Mouse (Mus musculus): ENCODE measurements around the gene Gmds.

Gene Gmds

DNA sequence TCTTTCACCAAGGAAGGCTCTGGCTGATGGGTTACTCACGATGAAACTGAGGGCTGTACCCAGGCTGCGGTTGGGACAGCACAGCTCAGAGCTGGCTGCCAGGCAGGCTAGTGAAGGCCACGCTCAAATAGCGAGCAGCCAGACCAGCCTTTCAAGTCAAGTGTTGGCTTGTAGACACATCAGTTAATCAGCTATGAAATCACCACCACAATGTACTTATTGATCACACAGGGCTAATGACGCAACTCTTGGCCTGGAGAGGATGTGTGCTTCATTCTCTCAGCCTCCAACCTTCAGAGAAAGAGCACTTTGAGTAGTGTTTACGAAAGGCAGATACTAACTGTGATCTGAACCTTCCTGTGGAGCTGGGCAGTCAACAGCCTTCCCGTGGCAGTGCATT lies 383.4 kb downstream of the Gmds start:
- no peak for DNase-seq (ENCODE audit: low spot score)

DNA sequence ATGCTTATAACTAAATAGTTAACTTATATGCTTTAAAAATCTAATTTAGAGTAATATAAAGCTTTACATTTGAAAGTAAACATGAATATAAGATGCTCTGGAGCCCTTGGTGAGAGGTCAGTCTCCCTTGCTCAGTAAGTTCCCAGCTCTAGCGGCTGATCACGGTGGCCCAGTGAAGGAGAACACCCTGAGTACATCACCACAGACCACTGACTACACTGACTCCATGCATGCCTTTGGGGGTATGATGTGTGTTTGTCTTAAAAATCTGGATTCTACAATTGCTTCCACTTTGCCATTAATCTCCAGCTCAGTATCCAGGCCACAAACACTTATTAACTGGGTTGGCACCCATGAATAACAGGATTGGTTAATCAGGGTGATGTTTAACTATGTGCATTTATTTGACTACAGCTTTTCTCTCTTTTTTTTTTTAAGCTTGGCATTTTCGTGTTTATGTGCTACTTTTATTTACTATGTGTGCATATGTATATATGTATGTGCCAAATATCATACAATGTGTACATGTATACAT lies 393.8 kb downstream of the Gmds start:
- no peak for DNase-seq (ENCODE audit: low spot score)

DNA sequence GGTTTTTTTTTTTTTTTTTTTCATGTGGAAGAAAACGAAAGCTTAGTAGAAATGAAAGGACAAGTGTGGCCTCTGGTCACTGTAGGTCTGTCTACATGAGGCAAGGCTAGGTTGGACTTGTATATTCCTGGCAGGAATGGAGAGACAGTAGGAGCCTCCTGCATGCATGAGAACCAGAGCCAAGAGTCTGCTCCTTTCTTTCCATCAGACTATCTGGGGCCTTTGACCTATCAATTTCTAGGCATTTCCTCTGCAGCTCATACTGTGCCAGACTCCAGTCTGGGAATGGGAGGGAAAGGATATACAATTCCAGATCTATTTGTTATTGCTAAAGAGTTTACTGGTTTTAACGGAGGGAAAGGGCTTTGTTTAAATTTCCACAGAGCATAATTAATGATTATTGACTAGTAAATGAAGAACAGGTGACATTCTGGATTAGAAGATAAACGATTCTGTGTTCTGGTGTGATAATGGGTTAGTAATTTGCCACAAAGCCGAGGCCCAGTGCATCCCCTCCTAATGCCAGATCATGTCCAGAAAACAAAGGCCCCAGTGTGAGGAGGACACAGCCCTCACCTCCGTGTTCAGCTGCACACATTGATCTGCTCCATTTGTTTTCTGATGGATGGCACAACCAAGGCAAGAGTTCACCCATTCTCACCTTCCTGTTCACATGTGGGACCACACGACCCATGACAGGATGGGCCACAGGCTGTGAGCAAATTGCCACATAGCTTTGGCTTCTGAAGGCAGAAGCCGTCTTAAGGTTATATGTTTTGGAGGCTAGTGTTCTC lies 394.9 kb downstream of the Gmds start:
- DNase-seq (ENCODE audit: low spot score) = peak; percentile 9

DNA sequence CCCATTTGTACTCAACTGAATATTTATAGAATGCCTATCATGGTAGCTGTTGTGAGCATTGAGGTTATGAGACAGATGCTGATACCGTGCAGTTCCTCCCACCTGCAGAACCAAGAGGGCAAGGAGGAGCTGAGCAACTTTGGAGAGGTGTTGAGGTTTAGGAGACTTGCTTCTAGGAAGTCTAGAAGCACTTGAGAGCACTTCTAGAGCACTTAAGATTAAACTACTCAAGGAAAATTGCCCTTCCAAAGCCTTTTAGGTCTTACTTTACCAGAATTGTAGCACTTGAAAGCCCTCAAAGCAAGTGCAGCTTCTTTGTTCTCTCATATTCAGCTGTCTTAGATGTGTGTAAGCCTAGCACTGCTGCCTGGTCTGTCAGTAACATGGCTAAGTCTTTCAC lies 409.2 kb downstream of the Gmds start:
- DNase-seq (ENCODE audit: low spot score) = no peak

DNA sequence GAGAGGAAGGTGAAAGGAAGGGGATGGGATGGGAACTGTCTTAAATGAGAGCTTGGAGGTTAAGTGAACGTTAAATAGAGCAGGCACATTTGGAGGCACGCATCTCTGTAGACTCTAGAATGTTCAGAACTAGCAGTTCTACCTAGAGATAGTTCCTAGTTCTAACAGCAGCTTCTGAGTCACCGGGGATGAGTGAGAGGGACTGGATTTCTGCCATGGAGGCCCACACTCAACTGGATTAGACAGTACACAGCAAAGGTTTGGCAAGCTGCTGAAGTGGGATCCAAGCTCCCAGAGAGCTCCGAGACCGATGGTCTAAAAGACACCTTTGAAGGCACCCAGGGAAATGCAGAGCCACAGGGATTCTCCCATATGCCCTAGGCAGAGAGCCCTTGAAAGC lies 411.9 kb downstream of the Gmds start:
- no peak for DNase-seq (ENCODE audit: low spot score)

DNA sequence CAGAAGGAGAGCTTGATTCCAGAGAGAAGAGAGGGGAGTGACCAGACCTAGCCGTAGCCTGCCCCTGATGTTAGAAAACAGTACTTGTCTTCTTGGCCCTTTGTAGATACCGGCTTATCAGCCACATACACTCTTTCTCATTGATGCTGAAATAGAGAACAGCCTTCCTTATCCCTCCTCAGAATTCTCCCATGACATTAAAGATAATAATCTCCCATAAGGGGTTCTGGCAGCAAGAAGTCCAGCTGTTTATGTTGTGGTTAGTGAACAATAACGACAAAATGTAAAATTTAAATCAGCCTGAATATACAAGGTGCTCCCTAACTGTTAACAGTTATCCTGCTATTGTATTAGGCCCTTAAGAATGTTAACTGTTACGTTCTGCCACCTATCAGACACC lies 414.0 kb downstream of the Gmds start:
- DNase-seq (ENCODE audit: low spot score) = no peak

DNA sequence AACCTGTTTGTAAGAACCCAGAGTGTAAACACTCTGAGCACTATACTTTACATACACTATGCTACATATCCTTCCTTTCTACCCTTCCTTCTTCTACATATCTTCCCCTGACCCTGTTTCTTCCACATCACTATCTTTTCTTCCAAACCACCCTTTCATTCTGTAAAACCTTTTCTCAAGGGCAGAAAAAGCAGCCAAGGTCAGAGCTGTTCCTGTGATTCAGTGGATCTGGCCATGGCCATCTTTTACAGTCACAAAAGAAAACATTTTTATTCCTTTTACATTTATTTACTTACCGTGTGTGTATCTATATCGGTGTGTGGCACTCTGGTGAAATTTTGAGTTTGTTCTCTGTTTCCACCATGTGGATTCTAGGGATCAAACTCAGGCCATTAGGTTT lies 418.8 kb downstream of the Gmds start:
- no peak for DNase-seq (ENCODE audit: low spot score)

DNA sequence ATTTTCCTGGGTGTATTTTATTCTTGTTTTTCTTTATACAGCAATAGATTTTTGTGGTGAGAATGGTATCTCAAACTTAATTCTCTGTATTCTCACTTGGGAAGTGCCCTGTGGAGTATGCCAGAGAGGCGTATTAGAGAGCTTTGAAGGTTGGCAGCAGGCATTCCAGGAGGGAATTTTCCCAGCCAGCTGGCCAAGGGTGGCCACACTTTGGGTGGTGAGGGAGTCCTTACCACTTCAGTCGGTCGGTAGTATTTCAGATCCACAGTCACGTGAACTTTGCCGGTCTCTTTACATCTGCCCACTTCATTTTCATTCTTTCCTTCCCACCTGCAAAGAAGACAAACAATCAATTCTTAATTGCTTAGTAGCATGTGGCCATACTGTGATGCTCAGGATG lies 421.2 kb downstream of the Gmds start:
- DNase-seq (ENCODE audit: low spot score) = no peak

DNA sequence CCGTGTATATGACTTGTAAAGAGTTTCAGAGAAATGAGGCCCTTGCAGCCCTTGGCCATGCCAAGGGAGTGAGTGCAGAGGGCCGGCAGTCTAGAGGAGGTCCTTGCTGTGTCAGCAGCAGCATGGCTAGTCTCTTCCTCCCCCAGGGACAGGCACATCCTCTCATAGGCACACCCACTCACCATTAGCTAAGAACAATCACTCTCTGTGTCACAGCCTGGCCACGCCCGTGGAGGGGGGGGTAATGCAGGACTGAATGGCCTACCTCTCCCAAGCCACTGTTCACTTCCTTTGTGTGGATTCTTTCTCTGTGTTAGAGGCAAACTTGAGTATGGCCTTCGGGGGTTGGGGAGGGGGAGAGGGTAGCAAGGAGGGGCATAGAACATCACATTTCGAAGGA lies 422.8 kb downstream of the Gmds start:
- no peak for DNase-seq (ENCODE audit: low spot score)

DNA sequence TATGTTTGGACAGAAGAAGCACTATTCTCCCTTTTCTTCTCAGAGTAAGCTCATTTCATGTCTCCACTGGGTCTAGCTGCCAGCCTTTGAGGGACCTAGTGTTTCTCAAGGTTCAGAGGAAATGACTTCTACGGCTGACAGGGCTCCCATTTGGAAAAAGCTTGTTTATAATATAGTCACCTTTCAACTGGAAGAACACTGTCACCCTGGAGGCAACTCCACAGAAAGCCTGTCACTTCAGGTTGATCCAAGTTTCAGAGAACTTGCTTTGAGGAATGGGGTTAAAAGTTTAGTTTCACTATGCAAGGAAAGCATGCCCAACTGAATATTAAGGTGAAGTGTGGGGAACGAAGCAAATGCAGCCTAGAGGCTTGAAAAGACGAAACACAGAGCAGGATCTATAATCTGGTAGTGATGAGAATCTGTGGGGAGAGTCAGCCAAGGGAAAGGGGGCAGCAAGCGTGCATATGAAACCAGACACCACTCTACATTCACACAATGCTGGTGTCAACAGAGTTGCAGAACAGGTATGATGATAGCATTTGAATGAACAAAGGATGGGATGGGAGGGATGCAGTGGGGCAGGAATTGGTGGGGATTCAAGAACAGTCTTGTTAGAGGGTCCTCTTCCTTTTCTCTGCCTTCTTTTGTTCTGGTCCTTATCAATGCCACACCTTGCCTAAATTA lies 423.5 kb downstream of the Gmds start:
- DNase-seq (ENCODE audit: low spot score) = peak; percentile 16

DNA sequence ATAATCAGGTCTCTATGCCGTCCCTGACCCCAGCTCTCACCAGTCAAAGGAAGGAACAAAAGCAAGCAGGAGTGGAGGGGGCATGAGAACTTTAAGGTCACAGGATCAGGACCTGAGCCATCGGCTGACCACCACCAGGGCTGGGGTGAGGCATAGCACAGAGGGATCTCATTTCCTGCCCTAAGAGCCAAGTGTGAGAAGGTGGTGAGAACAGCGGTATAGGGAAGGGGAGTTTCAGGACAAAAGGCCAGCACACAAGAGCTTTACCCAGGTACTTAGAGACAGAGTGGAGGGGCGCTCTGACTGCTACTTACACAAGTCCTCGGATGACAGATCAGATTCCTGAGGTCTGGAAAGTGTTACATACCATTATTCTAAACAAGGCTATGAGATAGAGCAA lies 426.6 kb downstream of the Gmds start:
- DNase-seq (ENCODE audit: low spot score) = no peak

DNA sequence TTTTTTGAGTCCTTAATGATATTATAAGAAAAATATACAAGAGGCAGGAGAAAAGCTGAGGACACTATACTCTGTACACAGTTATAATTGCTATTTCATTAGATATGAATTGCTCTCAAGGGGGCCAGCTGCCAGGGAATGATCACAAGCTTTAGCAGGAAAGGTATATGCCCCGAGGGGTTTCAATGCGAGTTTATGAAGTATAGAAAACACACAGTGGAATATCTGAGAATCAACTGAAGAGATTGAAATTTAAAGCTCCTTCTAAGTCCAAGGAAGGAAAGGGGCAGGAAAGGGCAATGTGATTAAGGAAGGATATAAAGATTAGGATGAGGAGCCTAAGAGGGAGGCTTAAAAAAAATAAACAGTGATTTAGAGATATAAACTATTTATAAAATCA lies 427.2 kb downstream of the Gmds start:
- no peak for DNase-seq (ENCODE audit: low spot score)

DNA sequence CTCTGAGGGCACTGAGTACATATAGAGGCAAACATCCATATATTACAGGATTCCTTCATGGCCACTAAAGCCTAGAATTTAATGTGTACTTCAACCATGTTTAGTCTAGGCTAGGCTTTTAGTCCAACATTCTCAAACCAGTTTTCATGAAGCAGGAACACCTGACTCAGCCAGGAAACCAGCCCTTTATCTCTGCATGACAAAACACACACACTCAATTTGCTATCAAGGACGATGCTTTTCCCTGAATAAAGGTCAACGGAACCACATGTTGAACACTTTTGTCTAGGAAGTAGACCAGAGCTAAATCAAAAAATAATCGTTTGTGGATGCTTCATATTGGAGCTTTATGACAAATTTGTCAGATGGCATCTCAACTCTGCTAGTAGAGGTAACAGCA lies 429.5 kb downstream of the Gmds start:
- no peak for DNase-seq (ENCODE audit: low spot score)

DNA sequence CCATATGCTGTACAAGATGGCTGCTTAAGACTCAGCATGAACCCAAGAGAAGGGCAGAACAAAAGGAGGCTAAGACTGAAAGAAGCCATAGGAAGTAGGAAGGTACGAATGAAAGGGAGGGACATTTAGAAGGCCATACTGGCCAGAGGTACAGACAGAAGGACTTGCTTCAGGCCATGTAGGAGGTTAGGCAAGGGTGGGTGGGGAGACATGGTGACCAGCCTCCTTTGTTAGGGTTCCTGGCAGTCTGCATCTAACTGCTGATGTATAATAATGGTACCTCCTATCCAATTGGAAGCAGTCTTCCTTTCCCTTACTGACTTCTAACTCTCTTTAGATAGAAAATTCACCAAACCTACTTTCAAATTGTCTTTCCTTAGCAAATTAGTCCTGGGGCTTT lies 432.0 kb downstream of the Gmds start:
- DNase-seq (ENCODE audit: low spot score) = no peak

DNA sequence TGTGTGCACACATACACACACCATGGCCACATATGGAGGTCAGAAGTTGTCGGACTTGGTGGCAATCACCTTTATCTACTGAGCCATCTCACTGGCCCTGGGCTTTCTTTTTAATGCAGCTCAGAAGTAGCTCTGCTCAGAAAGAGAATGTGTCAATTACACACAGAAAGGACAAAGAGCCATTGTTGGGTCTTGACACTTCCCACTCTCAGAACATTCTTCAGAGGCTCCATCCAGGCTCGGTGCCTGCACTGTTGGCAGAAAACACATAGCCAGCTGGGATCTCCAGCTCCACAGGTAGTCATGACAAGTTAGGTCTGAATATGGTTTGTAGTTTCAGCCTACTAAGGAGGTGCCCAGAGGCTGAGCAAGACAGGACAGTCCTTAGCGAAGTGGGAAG lies 438.3 kb downstream of the Gmds start:
- no peak for DNase-seq (ENCODE audit: low spot score)

DNA sequence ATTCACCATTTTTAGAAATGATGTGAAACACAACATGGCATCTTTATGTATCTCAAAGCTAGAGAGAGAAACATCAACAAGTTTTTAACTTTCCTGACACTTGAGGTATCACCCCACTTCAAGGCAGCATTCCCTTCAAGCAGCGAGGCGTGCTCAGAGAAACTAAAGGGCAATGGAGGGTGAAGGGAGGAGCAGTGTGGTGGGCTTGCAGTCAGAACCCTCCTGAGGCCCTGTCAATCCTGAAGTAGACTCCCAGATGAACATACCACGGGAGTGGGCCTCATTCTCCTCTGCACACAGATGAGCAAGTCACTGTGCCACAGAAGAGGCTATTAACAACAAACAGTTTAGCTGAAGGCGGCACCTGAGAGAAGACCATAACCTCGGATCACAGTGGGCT lies 439.1 kb downstream of the Gmds start:
- no peak for DNase-seq (ENCODE audit: low spot score)

DNA sequence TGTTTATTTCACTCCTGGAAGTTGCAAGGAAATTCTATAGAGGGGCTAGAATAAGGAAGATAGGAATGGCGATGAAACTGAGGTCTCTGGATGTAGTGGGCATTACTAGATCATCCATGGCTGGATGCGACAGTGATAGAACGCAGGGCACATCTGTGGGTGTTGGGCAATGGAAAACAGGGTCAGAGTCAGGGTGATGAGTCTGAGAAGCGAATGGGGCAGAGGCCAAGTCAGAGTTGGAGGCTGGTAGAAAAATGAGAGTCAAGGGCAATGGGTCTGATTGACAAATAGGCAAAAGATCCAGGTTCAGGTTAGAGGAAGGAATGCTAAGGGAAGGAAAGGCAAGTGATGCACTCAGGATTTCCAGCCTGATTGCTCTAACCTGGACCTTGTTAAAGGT lies 441.0 kb downstream of the Gmds start:
- DNase-seq (ENCODE audit: low spot score) = peak; percentile 17

DNA sequence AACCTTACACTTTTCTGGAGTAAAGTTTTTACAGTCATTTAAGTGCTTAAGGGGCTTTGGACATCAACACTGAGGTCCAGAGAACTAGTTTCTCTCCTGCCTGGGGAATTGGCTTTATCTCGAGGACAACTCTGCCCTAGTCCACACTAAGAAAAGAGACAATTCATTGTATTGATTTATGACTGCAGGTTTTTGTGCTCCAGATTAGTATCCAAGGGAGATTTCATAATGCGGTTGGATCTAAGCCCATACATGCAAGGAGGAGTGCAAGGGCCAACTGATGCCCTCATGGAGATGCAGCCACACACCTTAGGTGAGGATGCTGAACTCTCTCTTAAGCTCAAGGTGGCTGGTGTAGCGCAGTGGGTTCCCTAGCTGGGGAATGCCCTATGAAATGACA lies 444.0 kb downstream of the Gmds start:
- DNase-seq (ENCODE audit: low spot score) = peak; percentile 20

DNA sequence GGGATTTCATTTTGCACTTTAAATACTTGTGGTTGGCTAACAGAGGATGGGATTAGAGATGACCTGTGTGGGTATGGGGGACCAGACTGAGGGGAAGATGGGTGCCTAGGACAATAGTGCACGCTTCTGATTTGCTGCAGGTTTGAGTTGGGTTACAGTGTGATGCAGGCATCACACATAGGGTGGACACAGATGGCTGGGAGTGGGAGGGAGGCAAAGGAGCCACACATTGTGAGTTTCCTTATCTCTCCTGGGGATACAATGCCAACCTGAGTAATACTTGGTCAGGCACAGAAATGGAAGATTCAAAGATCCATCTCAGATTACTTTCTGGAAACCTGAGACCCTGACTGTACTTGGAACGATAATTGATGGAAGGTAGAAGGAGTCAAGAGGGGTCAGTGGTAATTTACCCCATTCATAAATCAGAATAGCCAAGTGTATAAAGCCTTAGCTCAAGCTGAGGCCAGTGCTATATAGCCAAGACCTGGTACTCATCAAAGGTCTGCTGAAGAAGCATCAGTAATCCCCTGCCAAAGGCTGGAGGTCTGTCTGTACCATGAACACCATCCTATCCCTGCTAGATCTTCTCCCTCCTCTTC lies 445.5 kb downstream of the Gmds start:
- DNase-seq (ENCODE audit: low spot score) = no peak

DNA sequence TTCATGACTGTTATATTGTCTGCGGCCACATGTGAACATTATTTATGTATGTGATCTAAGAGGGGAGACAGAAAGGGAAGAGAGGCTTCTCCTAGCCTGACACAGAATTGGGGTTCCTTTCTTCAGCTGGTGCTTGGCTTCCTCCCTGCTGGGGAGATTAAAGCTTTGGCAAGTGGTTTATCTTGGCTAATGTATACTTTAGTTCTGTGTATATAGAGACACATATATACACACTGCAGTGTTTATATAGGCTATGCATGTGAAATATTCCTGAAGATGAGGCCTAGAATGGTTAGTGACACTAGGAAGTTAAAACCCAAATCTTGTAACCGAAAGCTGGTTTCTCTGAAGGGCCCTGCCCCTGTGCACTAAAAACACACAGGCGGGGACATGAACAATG lies 450.0 kb downstream of the Gmds start:
- DNase-seq (ENCODE audit: low spot score) = no peak

DNA sequence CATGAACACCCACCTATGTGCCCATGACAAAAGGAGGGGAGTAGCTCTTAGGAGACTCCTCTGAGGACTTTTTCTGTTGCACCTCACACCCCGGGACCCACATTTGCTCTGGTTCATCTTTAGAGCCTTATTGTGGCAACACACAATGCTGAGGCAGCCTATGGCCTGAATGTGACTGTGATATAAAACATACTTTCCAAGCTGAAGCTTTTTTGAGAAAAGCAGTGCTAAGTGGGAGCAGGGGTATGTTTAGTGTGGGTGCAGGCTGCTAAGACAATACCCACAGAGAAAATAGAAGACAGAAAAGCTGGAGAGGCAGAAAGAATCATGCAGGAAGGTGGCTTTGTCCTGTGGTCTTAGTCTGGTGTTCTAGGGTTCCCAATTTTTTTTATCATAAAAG lies 452.8 kb downstream of the Gmds start:
- DNase-seq (ENCODE audit: low spot score) = no peak

DNA sequence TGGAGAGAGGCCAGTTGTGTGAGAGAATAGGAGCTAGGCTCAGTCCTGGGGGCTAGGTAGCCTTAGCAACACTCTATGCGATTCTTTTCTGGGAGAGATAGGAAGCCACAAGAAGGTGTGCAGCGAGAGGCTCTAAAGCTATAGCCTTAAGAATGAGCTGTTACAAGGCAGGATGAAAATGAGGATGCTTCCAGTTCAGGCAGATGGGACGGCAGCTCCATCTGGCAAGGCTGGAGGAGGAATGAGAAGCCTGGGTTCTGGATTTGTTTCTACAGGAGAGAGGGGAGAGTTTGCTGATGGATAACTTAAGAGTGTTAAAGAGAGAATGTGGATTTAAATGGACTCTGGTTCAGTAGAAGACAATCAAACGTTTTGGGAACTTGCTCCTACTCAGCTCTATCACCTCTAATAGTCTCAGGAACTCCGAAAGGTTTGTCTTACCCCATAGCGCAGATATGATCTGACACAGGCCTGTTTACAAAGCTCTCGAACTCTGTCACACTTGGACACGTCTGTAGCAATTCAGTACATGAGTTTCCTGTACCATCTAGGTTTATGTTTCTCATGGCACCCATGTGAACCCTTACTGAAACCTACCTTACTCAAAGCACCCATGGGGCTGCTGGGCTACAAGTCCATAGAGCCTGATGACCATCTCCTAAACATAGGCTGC lies 459.6 kb downstream of the Gmds start:
- DNase-seq (ENCODE audit: low spot score) = no peak

DNA sequence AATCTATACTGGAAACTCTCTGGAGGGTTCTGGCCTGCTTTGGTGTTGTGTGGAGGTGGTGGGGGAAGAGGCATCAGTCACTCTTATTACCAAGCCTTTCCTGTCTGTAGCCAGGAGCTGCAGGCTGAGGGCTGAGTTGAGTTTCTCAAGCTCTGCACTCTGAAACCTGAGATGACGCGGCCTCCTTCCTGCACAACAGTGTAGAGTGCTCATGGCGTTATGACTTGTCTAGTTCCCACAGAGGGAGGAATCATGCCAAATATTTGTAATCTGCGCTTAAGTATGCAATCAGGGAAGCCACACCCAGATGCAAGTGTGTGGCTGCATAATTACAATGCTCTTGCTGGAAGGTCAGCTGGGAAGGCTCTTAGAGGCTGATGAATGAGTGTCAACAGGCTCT lies 461.5 kb downstream of the Gmds start:
- DNase-seq (ENCODE audit: low spot score) = peak; percentile 55

All from adipocyte (in vitro differentiated cells).